Mouse (Mus musculus) embryonic facial prominence, embryonic 15.5 days (tissue): ENCODE measurements around the gene Itpr3. TPM values are rescaled to one million over a fixed set of nuclear protein-coding genes. Genes with fewer than 3 reads are reported as not detected.
A peak's percentile ranks its signal among the peaks of the same experiment; 100 is the strongest.

Experiments used
- ATAC-seq: fragments of 200-750 bp; cut with Nextera tagmentation; 2 replicates; pipeline ENCODE4 v1.8.0; 2017; ENCODE audit warnings: low read depth, moderate TSS enrichment; ENCODE audit not compliant: insufficient number of reproducible peaks, low FRiP score, low TSS enrichment
- H3K27ac ChIP-seq: fragments of 300-500 bp; sonication (generic); replicated peaks from 2 replicates; pipeline ENCODE4 v1.5.1; 2015; ENCODE audit warnings: mild to moderate bottlenecking, inconsistent platforms
- H3K27me3 ChIP-seq: fragments of 300-500 bp; sonication (generic); 2 replicates; pipeline ENCODE4 v1.6.1; 2015; ENCODE audit warnings: inconsistent platforms
- H3K36me3 ChIP-seq: fragments of 300-500 bp; sonication (generic); 2 replicates; pipeline ENCODE4 v1.6.1; 2015; ENCODE audit warnings: mild to moderate bottlenecking, inconsistent platforms
- H3K4me1 ChIP-seq: fragments of 300-500 bp; sonication (generic); 2 replicates; pipeline ENCODE4 v1.6.1; 2015; ENCODE audit warnings: inconsistent platforms
- H3K4me2 ChIP-seq: fragments of 300-500 bp; sonication (generic); replicated peaks from 2 replicates; pipeline ENCODE4 v1.6.1; 2015; ENCODE audit warnings: mild to moderate bottlenecking, inconsistent platforms
- H3K4me3 ChIP-seq: fragments of 300-500 bp; sonication (generic); replicated peaks from 2 replicates; pipeline ENCODE4 v1.5.1; 2015; ENCODE audit warnings: mild to moderate bottlenecking, inconsistent platforms
- H3K9ac ChIP-seq: fragments of 300-500 bp; sonication (generic); 2 replicates; pipeline ENCODE4 v1.6.1; 2015; ENCODE audit warnings: inconsistent platforms
- H3K9me3 ChIP-seq: fragments of 300-500 bp; sonication (generic); replicated peaks from 2 replicates; pipeline ENCODE4 v1.6.1; 2016; ENCODE audit warnings: inconsistent platforms
- WGBS: fragments of 180-500 bp; shearing (Covaris S2); methylation state at CpG from one replicate; pipeline ENCODE4 v1.1.7; 2015; 5-methylcytosine and 5-hydroxymethylcytosine counted together
- polyA plus RNA-seq: library from polyadenylated mRNA; unstranded; fragments of >200 nt; fragmentation: Nextera tagmentation; extraction: Ambion mirVana; gene quantifications from 2 replicates; pipeline ENCODE4 v1.2.1, GENCODE M21; 2015

The Itpr3 gene
- polyA plus RNA-seq, 1 experiment from 2014 or later: 5.3 TPM

DNA sequence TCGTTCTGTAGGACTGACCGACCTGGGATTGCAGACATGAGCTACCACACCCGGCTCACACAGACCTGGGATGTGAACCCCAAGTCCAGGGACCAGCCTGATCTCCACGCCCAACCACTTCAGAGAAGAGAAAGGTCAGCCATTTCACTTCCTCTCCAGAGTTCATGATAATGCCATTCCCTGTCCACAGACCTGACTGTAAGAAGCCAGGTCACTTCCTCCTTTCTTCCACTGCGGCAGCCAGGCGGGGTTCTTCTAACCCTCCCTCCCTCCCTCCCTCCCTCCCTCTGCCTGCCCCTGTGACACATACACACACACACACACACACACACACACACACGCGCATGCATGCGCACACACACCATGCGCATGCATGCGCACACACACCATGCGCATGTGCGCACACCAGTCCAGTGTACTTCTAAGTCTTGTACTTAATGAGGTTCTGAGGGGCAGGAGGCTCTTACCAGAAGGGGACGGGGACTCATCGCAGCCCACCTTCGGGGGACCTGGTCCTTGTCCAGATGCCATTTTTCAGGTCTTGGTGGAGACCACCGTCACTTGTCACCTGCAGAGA, 31.7 kb upstream of the Itpr3 start:
- whole genome bisulfite sequencing: 93% methylated on average over 17 of the region's 17 CpGs
- Histone ChIP-seq H3K27me3 (no peaks in the 10 kb centered on the region), H3K9ac (no peak overlapping the region), H3K4me1 (peaks cover 17% of the 10 kb centered on the region), H3K4me3 (no peak overlapping the region), H3K9me3 (no peaks in the 10 kb centered on the region), H3K36me3 (peaks cover 50% of the 10 kb centered on the region), H3K27ac (no peak overlapping the region), H3K4me2 (no peak overlapping the region)
- no peak for ATAC-seq

GRCm38 (mm10) chr17:27025951-27026350, 31.2 kb upstream of the Itpr3 start:
- H3K4me3 ChIP-seq: no peak overlapping the region
- no peaks in the 10 kb centered on the region for H3K27me3 ChIP-seq
- no peak overlapping the region for H3K4me2 ChIP-seq
- no peak for ATAC-seq
- peaks cover 17% of the 10 kb centered on the region for H3K4me1 ChIP-seq
- no peaks in the 10 kb centered on the region for H3K9me3 ChIP-seq
- H3K27ac ChIP-seq: no peak overlapping the region
- H3K36me3 ChIP-seq: peaks cover 46% of the 10 kb centered on the region
- no peak overlapping the region for H3K9ac ChIP-seq
- WGBS: 89% methylated on average over 3 of the region's 3 CpGs

DNA sequence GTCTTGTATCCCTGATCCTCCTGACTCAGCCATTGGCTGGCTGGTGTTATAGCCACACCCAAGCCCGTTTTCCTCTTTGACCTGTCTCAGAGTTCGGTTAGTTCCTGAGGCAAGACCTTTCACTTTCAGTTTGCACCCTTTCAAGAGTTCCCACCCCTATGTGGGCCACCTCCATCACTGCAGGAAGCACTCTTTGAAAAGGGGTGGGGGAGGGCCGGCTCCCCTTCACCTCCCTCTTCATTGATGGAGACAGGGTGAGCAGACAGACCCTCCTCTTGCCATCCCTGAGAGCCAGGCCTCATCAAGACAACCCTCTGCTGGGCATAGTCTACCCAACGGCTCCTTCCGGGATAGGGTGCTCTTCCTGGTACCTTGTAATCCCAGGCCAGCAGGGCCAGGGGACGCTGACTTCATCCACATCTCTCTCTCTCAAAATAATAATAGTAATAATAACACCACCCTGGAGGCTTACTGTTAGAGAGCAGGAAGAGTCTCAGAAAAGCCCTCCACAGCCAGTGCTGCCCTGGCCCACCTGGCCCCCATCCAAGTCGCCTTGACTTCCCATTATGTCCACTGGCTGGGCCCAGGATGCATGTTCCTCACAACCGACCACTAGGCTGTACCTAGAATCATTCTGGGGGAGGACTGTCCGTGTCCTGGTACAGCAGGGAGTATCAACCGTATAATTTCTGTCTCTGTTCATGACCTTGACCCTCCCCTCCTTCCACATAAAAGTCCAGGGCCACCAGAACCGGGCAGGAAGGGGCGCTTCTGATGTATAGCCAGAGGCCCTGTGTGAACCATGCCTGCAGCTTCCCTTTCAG, 29.4 kb upstream of the Itpr3 start:
- Histone ChIP-seq H3K4me2 (peak overlapping the region; percentile 79), H3K9ac (peak overlapping the region; percentile 90), H3K9me3 (no peaks in the 10 kb centered on the region), H3K27me3 (no peaks in the 10 kb centered on the region), H3K4me1 (peaks cover 21% of the 10 kb centered on the region), H3K36me3 (peaks cover 29% of the 10 kb centered on the region), H3K27ac (peak overlapping the region; percentile 82), H3K4me3 (peak overlapping the region; percentile 72)
- 32% methylated on average over 12 of the region's 12 CpGs for WGBS
- no peak for ATAC-seq

- H3K4me2 ChIP-seq: peak overlapping the region; percentile 79
- peaks cover 26% of the 10 kb centered on the region for H3K36me3 ChIP-seq
- ATAC-seq: peak; percentile 75
- H3K4me1 ChIP-seq: peaks cover 27% of the 10 kb centered on the region
- H3K27ac ChIP-seq: peak overlapping the region; percentile 82
- peak overlapping the region; percentile 90 for H3K9ac ChIP-seq
- H3K9me3 ChIP-seq: no peaks in the 10 kb centered on the region
- under 1% methylated on average over 19 of the region's 19 CpGs for WGBS
- H3K27me3 ChIP-seq: no peaks in the 10 kb centered on the region
- peak overlapping the region; percentile 72 for H3K4me3 ChIP-seq
Measured at GRCm38 (mm10) chr17:27028284-27028795, 28.8 kb upstream of the Itpr3 start.

GRCm38 (mm10) chr17:27028909-27029308, 28.2 kb upstream of the Itpr3 start, which contains the start of gene Bak1:
TSS of gene Bak1 (minus strand) at chr17:27029009.
- H3K27ac ChIP-seq: peak within 1 kb of the TSS; percentile 82
- peak within 1 kb of the TSS; percentile 72 for H3K4me3 ChIP-seq
- peak within 1 kb of the TSS; percentile 90 for H3K9ac ChIP-seq
- H3K27me3 ChIP-seq: no peaks in the 10 kb centered on the region
- no peaks in the 10 kb centered on the region for H3K9me3 ChIP-seq
- ATAC-seq: no peak
- peak within 1 kb of the TSS; percentile 79 for H3K4me2 ChIP-seq
- peaks cover 27% of the 10 kb centered on the region for H3K4me1 ChIP-seq
- 58% methylated on average over 4 of the region's 4 CpGs for WGBS
- H3K36me3 ChIP-seq: peaks cover 21% of the 10 kb centered on the region

- no peaks in the 10 kb centered on the region for H3K9me3 ChIP-seq
- no peak overlapping the region for H3K4me3 ChIP-seq
- 87% methylated on average over 14 of the region's 14 CpGs for WGBS
- peaks cover 15% of the 10 kb centered on the region for H3K36me3 ChIP-seq
- no peak overlapping the region for H3K9ac ChIP-seq
- H3K4me1 ChIP-seq: peaks cover 27% of the 10 kb centered on the region
- ATAC-seq: no peak
- no peak overlapping the region for H3K4me2 ChIP-seq
- no peak overlapping the region for H3K27ac ChIP-seq
- H3K27me3 ChIP-seq: no peaks in the 10 kb centered on the region
Measured at GRCm38 (mm10) chr17:27029431-27029830, 27.7 kb upstream of the Itpr3 start.

DNA sequence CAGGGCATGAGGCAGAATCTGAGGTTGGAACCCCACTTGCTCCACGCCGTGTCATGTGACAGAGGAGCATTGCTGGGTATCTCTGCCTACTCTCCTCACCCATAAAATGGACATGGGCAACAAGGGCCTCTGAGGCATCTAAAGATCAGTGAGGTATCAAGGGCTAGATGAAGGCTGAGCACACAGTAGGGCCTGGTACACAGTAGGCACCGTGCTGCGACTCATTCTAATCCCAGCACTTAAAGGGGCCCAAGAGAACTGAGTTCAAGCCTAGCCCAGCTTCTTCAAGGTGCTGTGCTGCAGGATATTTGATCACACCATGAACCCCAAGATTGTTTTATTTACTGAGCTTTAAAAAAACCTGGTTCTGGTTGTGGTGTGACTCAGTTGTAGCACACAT, 26.2 kb upstream of the Itpr3 start:
- H3K4me3 ChIP-seq: no peak overlapping the region
- 87% methylated on average over 4 of the region's 4 CpGs for WGBS
- H3K36me3 ChIP-seq: peaks cover 3% of the 10 kb centered on the region
- H3K4me1 ChIP-seq: peaks cover 32% of the 10 kb centered on the region
- no peak overlapping the region for H3K27ac ChIP-seq
- no peak overlapping the region for H3K9ac ChIP-seq
- ATAC-seq: no peak
- no peaks in the 10 kb centered on the region for H3K27me3 ChIP-seq
- no peaks in the 10 kb centered on the region for H3K9me3 ChIP-seq
- H3K4me2 ChIP-seq: no peak overlapping the region

- no peak overlapping the region for H3K27ac ChIP-seq
- WGBS: 68% methylated on average over 7 of the region's 7 CpGs
- no peaks in the 10 kb centered on the region for H3K9me3 ChIP-seq
- no peak overlapping the region for H3K4me2 ChIP-seq
- ATAC-seq: no peak
- no peaks in the 10 kb centered on the region for H3K27me3 ChIP-seq
- no peak overlapping the region for H3K4me3 ChIP-seq
- peaks cover 37% of the 10 kb centered on the region for H3K4me1 ChIP-seq
- H3K36me3 ChIP-seq: no peaks in the 10 kb centered on the region
- no peak overlapping the region for H3K9ac ChIP-seq
Measured at GRCm38 (mm10) chr17:27032328-27032727, 24.8 kb upstream of the Itpr3 start.

- ATAC-seq: peak; percentile 36; the same call in 1 of the 2 replicates
- H3K27ac ChIP-seq: no peak overlapping the region
- WGBS: 3% methylated on average over 14 of the region's 14 CpGs
- no peak overlapping the region for H3K9ac ChIP-seq
- no peaks in the 10 kb centered on the region for H3K36me3 ChIP-seq
- no peaks in the 10 kb centered on the region for H3K27me3 ChIP-seq
- H3K4me1 ChIP-seq: peaks cover 35% of the 10 kb centered on the region
- no peaks in the 10 kb centered on the region for H3K9me3 ChIP-seq
- H3K4me3 ChIP-seq: no peak overlapping the region
- peak overlapping the region; percentile 29; the same call in 1 of the 2 replicates for H3K4me2 ChIP-seq
Measured at GRCm38 (mm10) chr17:27032869-27033268, 24.2 kb upstream of the Itpr3 start.

- Histone ChIP-seq H3K9me3 (no peaks in the 10 kb centered on the region), H3K9ac (no peak overlapping the region), H3K27me3 (no peaks in the 10 kb centered on the region), H3K27ac (0 out of 2 replicates have a peak overlapping the region, but pooled peaks have one; percentile 22), H3K36me3 (no peaks in the 10 kb centered on the region), H3K4me3 (no peak overlapping the region), H3K4me1 (peaks cover 63% of the 10 kb centered on the region), H3K4me2 (no peak overlapping the region)
- WGBS: 64% methylated on average over 7 of the region's 7 CpGs
- no peak for ATAC-seq
Measured at GRCm38 (mm10) chr17:27036465-27036864, 20.6 kb upstream of the Itpr3 start.

DNA sequence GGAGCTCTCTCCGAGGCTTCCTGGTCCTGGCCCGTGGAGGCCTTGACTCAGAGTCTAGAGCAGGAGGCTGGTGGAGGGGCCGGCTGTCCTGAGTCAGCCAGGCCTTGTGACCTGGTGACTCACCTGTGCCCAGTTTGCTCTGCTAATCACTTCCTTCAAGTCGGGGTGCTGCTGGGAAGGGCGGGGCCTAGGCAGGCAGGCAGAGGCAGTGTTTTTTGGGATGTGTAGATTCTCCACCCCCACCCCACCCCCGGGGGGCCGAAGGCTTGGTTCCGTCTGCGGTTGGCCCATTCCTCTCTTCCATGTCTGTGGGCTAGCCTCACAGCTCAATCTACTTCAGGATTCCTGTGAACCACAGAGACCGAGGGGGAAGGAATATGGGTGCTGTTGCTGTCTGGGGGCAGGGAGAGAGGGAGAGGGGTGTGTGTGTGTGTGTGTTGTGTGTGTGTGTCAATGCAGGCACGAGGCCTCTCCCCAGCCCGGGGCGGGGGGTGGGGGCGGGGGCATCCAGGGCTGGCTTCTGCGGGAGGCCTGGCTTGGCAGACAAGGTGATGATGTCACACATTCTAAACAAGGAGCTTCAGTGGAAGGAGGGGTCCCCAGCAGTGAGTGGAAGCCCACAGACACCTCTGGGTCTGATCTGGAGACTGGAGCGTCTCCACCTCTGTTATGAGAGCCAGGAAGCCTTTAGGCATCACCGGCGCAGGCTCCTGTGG, 18.6 kb upstream of the Itpr3 start:
- peaks cover 58% of the 10 kb centered on the region for H3K4me1 ChIP-seq
- no peaks in the 10 kb centered on the region for H3K27me3 ChIP-seq
- H3K9ac ChIP-seq: no peak overlapping the region
- no peaks in the 10 kb centered on the region for H3K36me3 ChIP-seq
- H3K4me3 ChIP-seq: no peak overlapping the region; the same call in 1 of the 2 replicates
- H3K9me3 ChIP-seq: no peaks in the 10 kb centered on the region
- ATAC-seq: peak; percentile 35; the same call in 1 of the 2 replicates
- peak overlapping the region; percentile 23 for H3K4me2 ChIP-seq
- peak overlapping the region; percentile 83 for H3K27ac ChIP-seq
- 22% methylated on average over 18 of the region's 18 CpGs for WGBS
